Mouse (Mus musculus) T-cell, adult 66 days (primary cell): ENCODE measurements around the gene Gm21680. TPM values are rescaled to one million over a fixed set of nuclear protein-coding genes. Genes with fewer than 3 reads are reported as not detected.

Experiments used
- total RNA-seq, 2 experiments: library from RNA; stranded (reverse); gene quantifications; 3 replicates in 1 of 2; 4 replicates in 1 of 2; pipeline ENCODE4 v1.2.4; 2023

Gm21680 gene
- total RNA-seq = not detected

DNA sequence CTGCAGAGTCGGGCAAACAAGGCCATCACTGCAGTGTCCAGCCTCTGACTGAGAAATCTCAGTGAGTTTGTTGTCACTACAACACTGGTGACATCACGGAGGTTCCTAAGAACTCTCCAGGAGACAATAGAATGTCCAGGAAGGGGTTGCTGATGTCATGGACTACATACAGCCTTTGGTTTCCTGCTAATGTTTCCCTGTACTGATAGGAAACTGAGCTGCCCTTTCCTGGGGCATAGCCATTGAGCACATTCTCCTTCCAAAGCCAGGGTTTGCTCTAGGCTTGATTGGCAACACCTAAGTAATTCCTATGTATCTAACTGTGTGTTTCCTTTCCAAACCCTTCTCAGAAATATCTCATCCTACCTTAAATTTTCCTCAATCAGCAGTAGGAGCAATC is at the start of gene Gm21680:
Gm21680 (minus strand) TSS at position 101 of the 400 bp plus-strand sequence.

GRCm38 (mm10) chr5:26004698-26005097 is 32.2 kb upstream of the Gm21680 start, which contains the start of gene Gm1979:
TSS of gene Gm1979 (minus strand) at chr5:26004798.

DNA sequence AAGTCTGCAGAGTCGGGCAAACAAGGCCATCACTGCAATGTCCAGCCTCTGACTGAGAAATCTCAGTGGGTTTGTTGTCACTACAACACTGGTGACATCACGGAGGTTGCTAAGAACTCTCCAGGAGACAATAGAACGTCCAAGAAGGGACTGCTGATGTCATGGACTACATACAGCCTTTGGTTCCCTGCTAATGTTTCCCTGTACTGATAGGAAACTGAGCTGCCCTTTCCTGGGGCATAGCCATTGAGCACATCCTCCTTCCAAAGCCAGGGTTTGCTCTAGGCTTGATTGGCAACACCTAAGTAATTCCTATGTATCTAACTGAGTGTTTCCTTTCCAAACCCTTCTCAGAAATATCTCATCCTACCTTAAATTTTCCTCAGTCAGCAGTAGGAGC is 16.1 kb upstream of the Gm21680 start, which contains the start of gene Gm21698:
Gm21698 (minus strand) TSS at position 101 of the 400 bp plus-strand sequence.

DNA sequence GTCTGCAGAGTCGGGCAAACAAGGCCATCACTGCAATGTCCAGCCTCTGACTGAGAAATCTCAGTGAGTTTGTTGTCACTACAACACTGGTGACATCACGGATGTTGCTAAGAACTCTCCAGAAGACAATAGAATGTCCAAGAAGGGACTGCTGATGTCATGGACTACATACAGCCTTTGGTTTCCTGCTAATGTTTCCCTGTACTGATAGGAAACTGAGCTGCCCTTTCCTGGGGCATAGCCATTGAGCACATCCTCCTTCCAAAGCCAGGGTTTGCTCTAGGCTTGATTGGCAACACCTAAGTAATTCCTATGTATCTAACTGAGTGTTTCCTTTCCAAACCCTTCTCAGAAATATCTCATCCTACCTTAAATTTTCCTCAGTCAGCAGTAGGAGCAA is 18.1 kb downstream of the Gm21680 start, which contains the start of gene Gm21671:
Gm21671 (minus strand) TSS at position 101 of the 400 bp plus-strand sequence.

GRCm38 (mm10) chr5:25942281-25942680 is 30.2 kb downstream of the Gm21680 start, which contains the start of gene Gm21663:
TSS of gene Gm21663 (minus strand) at chr5:25942381.

Other genes with a start within 250 kb of the Gm21680 start
- gene Actr3b, start 212.7 kb downstream of the Gm21680 start, total RNA-seq = 1 to 10 TPM; 1.0 to 1.1 TPM
- not detected for gene Gm21663, start 30.3 kb downstream of the Gm21680 start, total RNA-seq
- gene Gm21671, start 18.2 kb downstream of the Gm21680 start, total RNA-seq = not detected
- not detected for gene Gm21698, start 16.0 kb upstream of the Gm21680 start, total RNA-seq
- gene Gm1979, start 32.1 kb upstream of the Gm21680 start, total RNA-seq = not detected
- not detected for gene Gm5862, start 50.3 kb upstream of the Gm21680 start, total RNA-seq
- not detected for gene Speer4a, start 66.9 kb upstream of the Gm21680 start, total RNA-seq
- gene Gm7347, start 85.9 kb upstream of the Gm21680 start, total RNA-seq = not detected
- gene Gm10471, start 116.6 kb upstream of the Gm21680 start, total RNA-seq = not detected
- not detected for gene 5031410I06Rik, start 132.7 kb upstream of the Gm21680 start, total RNA-seq
- gene Gm10220, start 148.8 kb upstream of the Gm21680 start, total RNA-seq = not detected